Mouse (Mus musculus) midbrain, embryonic 11.5 days (tissue): ENCODE results near the gene Syt13. TPM values are rescaled to one million over a fixed set of nuclear protein-coding genes. Genes with fewer than 3 reads are reported as not detected.

Source experiments
- ATAC-seq: fragments of 200-750 bp; cut with Nextera tagmentation; 2 replicates; pipeline ENCODE4 v1.8.0; 2017; ENCODE audit warnings: moderate TSS enrichment, moderate library complexity; ENCODE audit not compliant: low FRiP score
- DNase-seq: peaks from one replicate; pipeline ENCODE4 v3.0.0; 2015; ENCODE audit warnings: low spot score; ENCODE audit errors: missing footprints
- H3K27ac ChIP-seq: fragments of 300-500 bp; sonication (generic); 2 replicates; pipeline ENCODE4 v1.5.1; 2014; ENCODE audit warnings: low read depth, low read length
- H3K27me3 ChIP-seq: fragments of 300-500 bp; sonication (generic); 2 replicates; pipeline ENCODE4 v1.6.1; 2014; ENCODE audit warnings: mild to moderate bottlenecking, low read length, moderate library complexity, mixed read lengths; ENCODE audit not compliant: control insufficient read depth, insufficient read depth
- H3K36me3 ChIP-seq: fragments of 300-500 bp; sonication (generic); 2 replicates; pipeline ENCODE4 v1.6.1; 2014; ENCODE audit warnings: mild to moderate bottlenecking, low read length, moderate library complexity, mixed read lengths; ENCODE audit not compliant: control insufficient read depth, insufficient read depth
- H3K4me1 ChIP-seq: fragments of 300-500 bp; sonication (generic); 2 replicates; pipeline ENCODE4 v1.6.1; 2014; ENCODE audit warnings: low read length; ENCODE audit not compliant: control insufficient read depth, insufficient read depth
- H3K4me2 ChIP-seq: fragments of 300-500 bp; sonication (generic); 2 replicates; pipeline ENCODE4 v1.6.1; 2014; ENCODE audit warnings: mild to moderate bottlenecking, moderate library complexity
- H3K4me3 ChIP-seq: fragments of 300-500 bp; sonication (generic); 2 replicates; pipeline ENCODE4 v1.5.1; 2014; ENCODE audit warnings: low read depth, low read length
- H3K9ac ChIP-seq: fragments of 300-500 bp; sonication (generic); 2 replicates; pipeline ENCODE4 v1.6.1; 2014; ENCODE audit warnings: low read length
- H3K9me3 ChIP-seq: fragments of 300-500 bp; sonication (generic); 2 replicates; pipeline ENCODE4 v1.6.1; 2016; ENCODE audit warnings: low read length; ENCODE audit not compliant: control insufficient read depth
- WGBS: fragments of 180-500 bp; shearing (Covaris S2); extraction: QIAGEN DNeasy Blood & Tissue Kit; methylation state at CpG from one replicate; pipeline ENCODE4 v1.1.7; 2014; 5-methylcytosine and 5-hydroxymethylcytosine counted together
- polyA plus RNA-seq: library from polyadenylated mRNA; unstranded; fragments of >200 nt; fragmentation: Nextera tagmentation; extraction: Ambion mirVana; gene quantifications from 2 replicates; pipeline ENCODE4 v1.2.1, GENCODE M21; 2014

Gene Syt13
- polyA plus RNA-seq, 1 experiment from 2014 or later, result 14.7 TPM

- no peaks in the 10 kb centered on the region for H3K36me3 ChIP-seq
- H3K9ac ChIP-seq, result no peak overlapping the region
- DNase-seq, result no peak
- WGBS, result 30% methylated on average over 10 of the region's 10 CpGs
- peaks cover 3% of the 10 kb centered on the region; the same call in 1 of the 2 replicates for H3K4me1 ChIP-seq
- no peak overlapping the region for H3K4me3 ChIP-seq
- no peaks in the 10 kb centered on the region for H3K27me3 ChIP-seq
- ATAC-seq, result no peak
- no peak overlapping the region for H3K4me2 ChIP-seq
- no peak overlapping the region for H3K27ac ChIP-seq
- H3K9me3 ChIP-seq, result no peaks in the 10 kb centered on the region
Measured at GRCm38 (mm10) chr2:92967032-92967838, 52.3 kb downstream of the Syt13 start.

GRCm38 (mm10) chr2:92967839-92968166 lies 52.9 kb downstream of the Syt13 start:
- no peak overlapping the region for H3K4me3 ChIP-seq
- no peaks in the 10 kb centered on the region for H3K27me3 ChIP-seq
- peaks cover 3% of the 10 kb centered on the region; the same call in 1 of the 2 replicates for H3K4me1 ChIP-seq
- H3K27ac ChIP-seq, result no peak overlapping the region
- H3K9ac ChIP-seq, result no peak overlapping the region
- no peaks in the 10 kb centered on the region for H3K9me3 ChIP-seq
- no peak for DNase-seq
- no peak overlapping the region for H3K4me2 ChIP-seq
- no peak for ATAC-seq
- peaks cover 4% of the 10 kb centered on the region; the same call in 1 of the 2 replicates for H3K36me3 ChIP-seq
- 48% methylated on average over 4 of the region's 4 CpGs for WGBS

GRCm38 (mm10) chr2:92971069-92971468 lies 56.2 kb downstream of the Syt13 start:
- ATAC-seq, result no peak
- H3K9ac ChIP-seq, result no peak overlapping the region

GRCm38 (mm10) chr2:92971536-92971935 lies 56.6 kb downstream of the Syt13 start:
- DNase-seq (peak; percentile 67), ATAC-seq (no peak)
- no peaks in the 10 kb centered on the region for H3K9me3 ChIP-seq
- no peak overlapping the region for H3K4me3 ChIP-seq
- WGBS, result 93% methylated on average over 8 of the region's 8 CpGs
- H3K27ac ChIP-seq, result no peak overlapping the region
- peaks cover 14% of the 10 kb centered on the region for H3K36me3 ChIP-seq
- no peak overlapping the region for H3K4me2 ChIP-seq
- H3K27me3 ChIP-seq, result no peaks in the 10 kb centered on the region
- no peak overlapping the region for H3K9ac ChIP-seq
- peaks cover 3% of the 10 kb centered on the region; the same call in 1 of the 2 replicates for H3K4me1 ChIP-seq

More at GRCm38 (mm10) chr2:92971069-92971468, 56.2 kb downstream of the Syt13 start:
- Histone ChIP-seq H3K4me1 (peaks cover 3% of the 10 kb centered on the region; the same call in 1 of the 2 replicates), H3K27ac (no peak overlapping the region), H3K36me3 (peaks cover 14% of the 10 kb centered on the region), H3K9me3 (no peaks in the 10 kb centered on the region), H3K27me3 (no peaks in the 10 kb centered on the region), H3K4me3 (no peak overlapping the region), H3K4me2 (no peak overlapping the region)
- WGBS, result 88% methylated on average over 9 of the region's 9 CpGs
- no peak for DNase-seq

- ATAC-seq (no peak), DNase-seq (no peak)
- Histone ChIP-seq H3K4me2 (no peak overlapping the region), H3K27ac (no peak overlapping the region), H3K4me3 (no peak overlapping the region), H3K4me1 (peaks cover 3% of the 10 kb centered on the region; the same call in 1 of the 2 replicates), H3K9me3 (no peaks in the 10 kb centered on the region), H3K9ac (no peak overlapping the region), H3K36me3 (peaks cover 14% of the 10 kb centered on the region), H3K27me3 (no peaks in the 10 kb centered on the region)
- WGBS, result 87% methylated on average over 17 of the region's 17 CpGs
Measured at GRCm38 (mm10) chr2:92972071-92972470, 57.2 kb downstream of the Syt13 start.

DNA sequence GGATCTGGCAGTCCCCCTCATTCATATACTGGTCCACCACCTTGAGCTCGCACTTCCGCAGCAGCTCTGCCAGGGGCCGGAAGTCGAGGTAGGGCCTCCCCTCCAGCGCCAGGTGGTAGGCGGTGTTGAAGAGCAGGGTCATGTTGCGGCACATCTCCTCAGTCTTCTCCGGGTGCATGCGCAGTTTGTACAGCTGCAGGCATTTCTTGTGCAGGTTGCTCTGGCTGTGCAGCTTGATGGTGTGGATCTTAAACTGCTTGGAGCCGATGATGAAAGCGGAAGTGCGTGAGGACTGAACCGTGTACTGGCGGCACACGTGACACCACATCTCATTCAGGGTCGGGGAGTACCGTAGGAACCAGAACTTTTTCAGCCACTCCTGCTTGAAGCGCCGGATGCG lies 58.7 kb downstream of the Syt13 start:
- H3K4me1 ChIP-seq, result no peaks in the 10 kb centered on the region
- WGBS, result 97% methylated on average over 20 of the region's 20 CpGs
- H3K9me3 ChIP-seq, result no peaks in the 10 kb centered on the region
- H3K4me3 ChIP-seq, result no peak overlapping the region
- no peak for DNase-seq
- H3K36me3 ChIP-seq, result peaks cover 14% of the 10 kb centered on the region
- ATAC-seq, result no peak
- no peaks in the 10 kb centered on the region for H3K27me3 ChIP-seq
- no peak overlapping the region for H3K9ac ChIP-seq
- no peak overlapping the region for H3K4me2 ChIP-seq
- H3K27ac ChIP-seq, result no peak overlapping the region

- DNase-seq, result no peak
- no peak overlapping the region for H3K4me2 ChIP-seq
- no peak overlapping the region for H3K4me3 ChIP-seq
- peaks cover 14% of the 10 kb centered on the region for H3K36me3 ChIP-seq
- no peaks in the 10 kb centered on the region for H3K4me1 ChIP-seq
- ATAC-seq, result no peak
- no peaks in the 10 kb centered on the region for H3K9me3 ChIP-seq
- WGBS, result 74% methylated on average over 14 of the region's 14 CpGs
- no peak overlapping the region for H3K27ac ChIP-seq
- no peaks in the 10 kb centered on the region for H3K27me3 ChIP-seq
- no peak overlapping the region for H3K9ac ChIP-seq
Measured at GRCm38 (mm10) chr2:92975031-92975790, 60.3 kb downstream of the Syt13 start.

GRCm38 (mm10) chr2:92980165-92980564 lies 65.3 kb downstream of the Syt13 start:
- no peaks in the 10 kb centered on the region for H3K36me3 ChIP-seq
- H3K4me3 ChIP-seq, result no peak overlapping the region
- no peaks in the 10 kb centered on the region for H3K27me3 ChIP-seq
- DNase-seq, result no peak
- no peak overlapping the region for H3K4me2 ChIP-seq
- ATAC-seq, result no peak
- WGBS, result 84% methylated on average over 10 of the region's 10 CpGs
- no peak overlapping the region for H3K9ac ChIP-seq
- H3K9me3 ChIP-seq, result no peaks in the 10 kb centered on the region
- no peaks in the 10 kb centered on the region for H3K4me1 ChIP-seq
- no peak overlapping the region for H3K27ac ChIP-seq
